Mouse (Mus musculus): ENCODE measurements around the gene Elmo3. TPM values are rescaled to one million over a fixed set of nuclear protein-coding genes. Genes with fewer than 3 reads are reported as not detected.

Elmo3 gene
- polyA plus RNA-seq, 1 experiment: not detected

GRCm38 (mm10) chr8:105304325-105305210 lies 833 bp upstream of the Elmo3 start:
- peaks cover 27% of the 10 kb centered on the region for H3K4me1 ChIP-seq (ENCODE audit: control insufficient read depth, insufficient read depth, low read length)
- H3K4me3 ChIP-seq (ENCODE audit: insufficient read depth, low read depth, low read length): no peak overlapping the region
- WGBS: 47% methylated on average over 9 of the region's 9 CpGs
- TF ChIP-seq POLR2A (IDR thresholded peaks at IDR 0.05; ENCODE audit: insufficient read depth, low read depth, low read length) (no peak), CTCF (IDR thresholded peaks at IDR 0.05; ENCODE audit: insufficient read depth, low read depth, low read length) (no peak)
- H3K27ac ChIP-seq (ENCODE audit: insufficient read depth, low read depth, low read length): no peak overlapping the region; the same call in 1 of the 2 replicates

DNA sequence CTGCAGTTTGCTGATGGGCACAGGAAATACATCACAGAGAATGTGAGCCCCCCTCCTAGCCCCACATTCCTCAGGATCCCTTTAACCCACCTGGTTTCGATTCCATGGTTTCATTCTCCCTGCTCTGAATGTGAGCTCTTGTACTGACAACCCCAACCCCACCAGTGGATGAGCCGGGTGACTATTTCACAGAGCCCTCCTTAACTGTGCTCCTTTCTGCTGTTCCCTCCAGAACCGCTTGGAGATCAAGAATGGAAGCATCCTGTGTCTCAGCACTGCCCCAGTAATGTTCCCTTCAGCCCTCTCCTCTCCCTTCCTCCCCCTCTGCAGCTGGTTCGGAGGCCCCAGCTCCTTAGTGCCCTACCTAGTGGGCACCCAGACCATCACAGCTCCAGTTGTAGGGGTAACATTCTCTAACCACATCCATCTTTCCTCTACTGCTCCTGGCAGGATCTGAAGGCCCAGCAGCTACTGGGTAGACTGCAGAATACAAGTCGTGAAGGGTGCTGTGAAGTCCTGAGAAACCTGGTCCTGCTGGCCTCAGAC lies 818 bp downstream of the Elmo3 start:
- H3K4me3 ChIP-seq (ENCODE audit: insufficient read depth, low read depth, low read length): no peak overlapping the region
- 43% methylated on average over 5 of the region's 5 CpGs for WGBS
- TF ChIP-seq POLR2A (IDR thresholded peaks at IDR 0.05; ENCODE audit: insufficient read depth, low read depth, low read length): no peak; the same call in 1 of the 2 replicates
- no peak for TF ChIP-seq CTCF (IDR thresholded peaks at IDR 0.05; ENCODE audit: insufficient read depth, low read depth, low read length)
- no peak overlapping the region for H3K27ac ChIP-seq (ENCODE audit: insufficient read depth, low read depth, low read length)
- H3K4me1 ChIP-seq (ENCODE audit: control insufficient read depth, insufficient read depth, low read length): peaks cover 27% of the 10 kb centered on the region

DNA sequence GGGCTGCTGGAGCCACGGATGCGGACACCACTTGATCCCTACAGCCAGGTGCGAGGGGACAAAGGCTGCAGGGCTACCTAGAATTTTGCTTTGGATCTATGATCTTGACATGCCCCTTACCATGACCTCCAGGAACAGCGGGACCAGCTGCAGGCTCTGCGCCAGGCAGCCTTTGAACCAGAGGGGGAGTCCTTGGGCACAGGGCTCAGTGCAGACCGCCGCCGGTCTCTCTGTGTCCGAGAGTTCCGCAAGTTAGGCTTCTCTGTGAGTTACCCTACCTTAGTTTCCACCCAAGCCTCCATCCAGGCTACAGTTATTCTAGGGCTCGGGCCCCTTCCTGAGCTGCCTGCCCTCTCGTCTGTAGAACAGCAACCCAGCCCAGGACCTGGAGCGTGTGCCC lies 2.3 kb downstream of the Elmo3 start:
- H3K4me1 ChIP-seq (ENCODE audit: control insufficient read depth, insufficient read depth, low read length): peaks cover 27% of the 10 kb centered on the region
- 95% methylated on average over 13 of the region's 13 CpGs for WGBS
- TF ChIP-seq POLR2A (IDR thresholded peaks at IDR 0.05; ENCODE audit: insufficient read depth, low read depth, low read length): no peak
- TF ChIP-seq CTCF (IDR thresholded peaks at IDR 0.05; ENCODE audit: insufficient read depth, low read depth, low read length): no peak
- H3K27ac ChIP-seq (ENCODE audit: insufficient read depth, low read depth, low read length): no peak overlapping the region
- H3K4me3 ChIP-seq (ENCODE audit: insufficient read depth, low read depth, low read length): no peak overlapping the region

DNA sequence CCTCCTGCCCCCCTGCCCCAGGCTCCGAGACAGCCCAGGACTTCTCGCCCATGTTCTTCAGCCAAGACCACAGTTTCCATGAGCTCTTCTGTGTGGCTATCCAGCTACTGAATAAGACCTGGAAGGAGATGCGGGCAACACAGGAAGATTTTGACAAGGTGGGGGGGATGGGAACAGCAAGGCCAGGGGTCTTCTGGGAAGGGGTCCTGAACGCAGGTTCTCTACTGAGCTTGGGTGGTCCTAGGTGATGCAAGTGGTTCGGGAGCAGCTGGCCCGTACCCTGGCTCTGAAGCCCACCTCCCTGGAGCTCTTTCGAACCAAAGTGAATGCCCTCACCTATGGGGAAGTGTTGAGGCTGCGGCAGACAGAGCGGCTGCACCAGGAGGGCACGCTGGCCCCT lies 3.0 kb downstream of the Elmo3 start:
- TF ChIP-seq CTCF (IDR thresholded peaks at IDR 0.05; ENCODE audit: insufficient read depth, low read depth, low read length): no peak
- no peak for TF ChIP-seq POLR2A (IDR thresholded peaks at IDR 0.05; ENCODE audit: insufficient read depth, low read depth, low read length)
- no peak overlapping the region for H3K27ac ChIP-seq (ENCODE audit: insufficient read depth, low read depth, low read length)
- WGBS: 94% methylated on average over 10 of the region's 10 CpGs
- no peak overlapping the region for H3K4me3 ChIP-seq (ENCODE audit: insufficient read depth, low read depth, low read length)
- H3K4me1 ChIP-seq (ENCODE audit: control insufficient read depth, insufficient read depth, low read length): peaks cover 26% of the 10 kb centered on the region

GRCm38 (mm10) chr8:105309142-105309847 lies 3.9 kb downstream of the Elmo3 start:
- Histone ChIP-seq H3K27ac (ENCODE audit: insufficient read depth, low read depth, low read length) (no peak overlapping the region), H3K4me1 (ENCODE audit: control insufficient read depth, insufficient read depth, low read length) (peaks cover 21% of the 10 kb centered on the region)
- WGBS: 81% methylated on average over 15 of the region's 15 CpGs

GRCm38 (mm10) chr8:105310118-105310517 lies 4.7 kb downstream of the Elmo3 start:
- Histone ChIP-seq H3K27ac (ENCODE audit: insufficient read depth, low read depth, low read length) (no peak overlapping the region), H3K4me3 (ENCODE audit: insufficient read depth, low read depth, low read length) (no peak overlapping the region), H3K4me1 (ENCODE audit: control insufficient read depth, insufficient read depth, low read length) (peaks cover 14% of the 10 kb centered on the region)
- WGBS: 87% methylated on average over 8 of the region's 8 CpGs
- TF ChIP-seq CTCF (IDR thresholded peaks at IDR 0.05; ENCODE audit: insufficient read depth, low read depth, low read length) (no peak), POLR2A (IDR thresholded peaks at IDR 0.05; ENCODE audit: insufficient read depth, low read depth, low read length) (no peak)

More at GRCm38 (mm10) chr8:105309142-105309847, 3.9 kb downstream of the Elmo3 start:
- no peak for TF ChIP-seq CTCF (IDR thresholded peaks at IDR 0.05; ENCODE audit: insufficient read depth, low read depth, low read length)
- no peak for TF ChIP-seq POLR2A (IDR thresholded peaks at IDR 0.05; ENCODE audit: insufficient read depth, low read depth, low read length)
- H3K4me3 ChIP-seq (ENCODE audit: insufficient read depth, low read depth, low read length): no peak overlapping the region

- Histone ChIP-seq H3K4me1 (ENCODE audit: control insufficient read depth, insufficient read depth, low read length) (no peaks in the 10 kb centered on the region), H3K4me3 (ENCODE audit: insufficient read depth, low read depth, low read length) (no peak overlapping the region), H3K27ac (ENCODE audit: insufficient read depth, low read depth, low read length) (no peak overlapping the region)
- WGBS: 26% methylated on average over 1 of the region's 1 CpGs
- TF ChIP-seq CTCF (IDR thresholded peaks at IDR 0.05; ENCODE audit: insufficient read depth, low read depth, low read length): no peak
- TF ChIP-seq POLR2A (IDR thresholded peaks at IDR 0.05; ENCODE audit: insufficient read depth, low read depth, low read length): no peak
Measured at GRCm38 (mm10) chr8:105311718-105312117, 6.3 kb downstream of the Elmo3 start.

- WGBS: 89% methylated on average over 8 of the region's 8 CpGs
- TF ChIP-seq CTCF (IDR thresholded peaks at IDR 0.05; ENCODE audit: insufficient read depth, low read depth, low read length) (no peak), POLR2A (IDR thresholded peaks at IDR 0.05; ENCODE audit: insufficient read depth, low read depth, low read length) (no peak)
- Histone ChIP-seq H3K4me1 (ENCODE audit: control insufficient read depth, insufficient read depth, low read length) (no peaks in the 10 kb centered on the region), H3K27ac (ENCODE audit: insufficient read depth, low read depth, low read length) (no peak overlapping the region), H3K4me3 (ENCODE audit: insufficient read depth, low read depth, low read length) (no peak overlapping the region)
Measured at GRCm38 (mm10) chr8:105312891-105313481, 7.6 kb downstream of the Elmo3 start.

Measured in olfactory bulb, adult 2 months (tissue).